Mouse (Mus musculus): Measurements from ENCODE around the gene Rnf157.
"Not testable (repeated sequence)": the region's sequence is repeated elsewhere in the genome, so short reads cannot be mapped to it uniquely, and the experiment has no call there.

Rnf157 gene

GRCm38 (mm10) chr11:116418194-116418840, 5.5 kb upstream of the Rnf157 start:
- ATAC-seq (ENCODE audit: low TSS enrichment) = no peak

GRCm38 (mm10) chr11:116417054-116417453, 4.2 kb upstream of the Rnf157 start:
- ATAC-seq (ENCODE audit: low TSS enrichment) = no peak

- ATAC-seq (ENCODE audit: low TSS enrichment) = peak; percentile 24; the same call in 1 of the 2 replicates
Observed at GRCm38 (mm10) chr11:116416196-116416943, 3.5 kb upstream of the Rnf157 start.

GRCm38 (mm10) chr11:116413631-116414022, 795 bp upstream of the Rnf157 start:
- ATAC-seq (ENCODE audit: low TSS enrichment) = peak; percentile 14; the same call in 1 of the 2 replicates

GRCm38 (mm10) chr11:116412028-116412827, 604 bp downstream of the Rnf157 start:
- ATAC-seq (ENCODE audit: low TSS enrichment) = peak; percentile 38; the same call in 1 of the 2 replicates

GRCm38 (mm10) chr11:116411582-116411981, 1.2 kb downstream of the Rnf157 start:
- no peak for ATAC-seq (ENCODE audit: low TSS enrichment)

- not testable (repeated sequence) for ATAC-seq (ENCODE audit: low TSS enrichment)
Observed at GRCm38 (mm10) chr11:116410415-116410814, 2.4 kb downstream of the Rnf157 start.

GRCm38 (mm10) chr11:116409008-116409407, 3.8 kb downstream of the Rnf157 start:
- no peak for ATAC-seq (ENCODE audit: low TSS enrichment)

- no peak for ATAC-seq (ENCODE audit: low TSS enrichment)
Observed at GRCm38 (mm10) chr11:116406231-116406728, 6.6 kb downstream of the Rnf157 start.

- no peak for ATAC-seq (ENCODE audit: low TSS enrichment)
Observed at GRCm38 (mm10) chr11:116405601-116406000, 7.2 kb downstream of the Rnf157 start.

GRCm38 (mm10) chr11:116400560-116400959, 12.3 kb downstream of the Rnf157 start:
- no peak for ATAC-seq (ENCODE audit: low TSS enrichment)

- no peak for ATAC-seq (ENCODE audit: low TSS enrichment)
Observed at GRCm38 (mm10) chr11:116398348-116398677, 14.5 kb downstream of the Rnf157 start.

- ATAC-seq (ENCODE audit: low TSS enrichment) = no peak
Observed at GRCm38 (mm10) chr11:116397517-116398347, 15.1 kb downstream of the Rnf157 start.

- no peak for ATAC-seq (ENCODE audit: low TSS enrichment)
Observed at GRCm38 (mm10) chr11:116396934-116397330, 15.9 kb downstream of the Rnf157 start.

GRCm38 (mm10) chr11:116396276-116396933, 16.4 kb downstream of the Rnf157 start:
- no peak for ATAC-seq (ENCODE audit: low TSS enrichment)

GRCm38 (mm10) chr11:116394769-116395168, 18.1 kb downstream of the Rnf157 start:
- ATAC-seq (ENCODE audit: low TSS enrichment) = no peak

- no peak for ATAC-seq (ENCODE audit: low TSS enrichment)
Observed at GRCm38 (mm10) chr11:116388841-116389480, 23.9 kb downstream of the Rnf157 start.

- ATAC-seq (ENCODE audit: low TSS enrichment) = no peak
Observed at GRCm38 (mm10) chr11:116387086-116388071, 25.5 kb downstream of the Rnf157 start.

- no peak for ATAC-seq (ENCODE audit: low TSS enrichment)
Observed at GRCm38 (mm10) chr11:116385999-116386398, 26.8 kb downstream of the Rnf157 start.

All from frontal cortex, adult (tissue).